Mouse (Mus musculus): ENCODE data around the gene Wipf1. TPM values are rescaled to one million over a fixed set of nuclear protein-coding genes. Genes with fewer than 3 reads are reported as not detected.

The Wipf1 gene
- polyA plus RNA-seq, 1 experiment from 2014 or later, result 3.7 TPM

- Histone ChIP-seq H3K36me3 (0 out of 2 replicates have a peak, but pooled peaks cover 3% of the 10 kb centered on the region), H3K9me3 (no peaks in the 10 kb centered on the region), H3K4me3 (peak within 1 kb of the TSS; percentile 74), H3K27me3 (no peaks in the 10 kb centered on the region), H3K4me2 (peak within 1 kb of the TSS; percentile 93), H3K9ac (peak within 1 kb of the TSS; percentile 82), H3K4me1 (replicated peaks) (peaks cover 9% of the 10 kb centered on the region), H3K27ac (replicated peaks) (peak within 1 kb of the TSS; percentile 80)
- 1% methylated on average over 44 of the region's 44 CpGs for WGBS
- peak; percentile 98 for ATAC-seq (ENCODE audit: low read depth)
Measured at GRCm38 (mm10) chr2:73386356-73387046, 143.0 kb downstream of the Wipf1 start, which contains the start of gene Gpr155. TSS of gene Gpr155 (minus strand) at chr2:73386572.

GRCm38 (mm10) chr2:73385641-73386355 is 143.7 kb downstream of the Wipf1 start:
- H3K27ac ChIP-seq (replicated peaks), result peak overlapping the region; percentile 80
- H3K4me1 ChIP-seq (replicated peaks), result peaks cover 9% of the 10 kb centered on the region
- no peaks in the 10 kb centered on the region for H3K9me3 ChIP-seq
- H3K9ac ChIP-seq, result peak overlapping the region; percentile 82
- peak overlapping the region; percentile 93 for H3K4me2 ChIP-seq
- WGBS, result 2% methylated on average over 29 of the region's 29 CpGs
- 0 out of 2 replicates have a peak, but pooled peaks cover 3% of the 10 kb centered on the region for H3K36me3 ChIP-seq
- ATAC-seq (ENCODE audit: low read depth), result no peak; the same call in 1 of the 2 replicates
- no peaks in the 10 kb centered on the region for H3K27me3 ChIP-seq
- H3K4me3 ChIP-seq, result peak overlapping the region; percentile 74

GRCm38 (mm10) chr2:73385172-73385571 is 144.4 kb downstream of the Wipf1 start:
- ATAC-seq (ENCODE audit: low read depth), result no peak
- Histone ChIP-seq H3K4me2 (peak overlapping the region; percentile 93), H3K36me3 (0 out of 2 replicates have a peak, but pooled peaks cover 3% of the 10 kb centered on the region), H3K4me3 (peak overlapping the region; percentile 74), H3K9me3 (no peaks in the 10 kb centered on the region), H3K4me1 (replicated peaks) (peaks cover 9% of the 10 kb centered on the region), H3K27me3 (no peaks in the 10 kb centered on the region), H3K27ac (replicated peaks) (no peak overlapping the region), H3K9ac (no peak overlapping the region)
- WGBS, result 89% methylated on average over 4 of the region's 4 CpGs

- H3K36me3 ChIP-seq, result 0 out of 2 replicates have a peak, but pooled peaks cover 3% of the 10 kb centered on the region
- 88% methylated on average over 9 of the region's 9 CpGs for WGBS
- no peaks in the 10 kb centered on the region for H3K27me3 ChIP-seq
- peaks cover 19% of the 10 kb centered on the region for H3K4me1 ChIP-seq (replicated peaks)
- no peak overlapping the region for H3K27ac ChIP-seq (replicated peaks)
- H3K9ac ChIP-seq, result no peak overlapping the region
- ATAC-seq (ENCODE audit: low read depth), result no peak
- no peak overlapping the region for H3K4me3 ChIP-seq
- no peaks in the 10 kb centered on the region for H3K9me3 ChIP-seq
- H3K4me2 ChIP-seq, result no peak overlapping the region
Measured at GRCm38 (mm10) chr2:73380298-73380975, 149.1 kb downstream of the Wipf1 start.

- Histone ChIP-seq H3K9me3 (no peaks in the 10 kb centered on the region), H3K36me3 (0 out of 2 replicates have a peak, but pooled peaks cover 3% of the 10 kb centered on the region), H3K4me2 (no peak overlapping the region), H3K27me3 (no peaks in the 10 kb centered on the region), H3K4me1 (replicated peaks) (peaks cover 17% of the 10 kb centered on the region), H3K9ac (peak overlapping the region; percentile 53; the same call in 1 of the 2 replicates), H3K4me3 (no peak overlapping the region), H3K27ac (replicated peaks) (peak overlapping the region; percentile 33; the same call in 1 of the 2 replicates)
- 71% methylated on average over 5 of the region's 5 CpGs for WGBS
- ATAC-seq (ENCODE audit: low read depth), result no peak
Measured at GRCm38 (mm10) chr2:73379656-73380055, 149.9 kb downstream of the Wipf1 start.

Other genes with a start within 250 kb of the Wipf1 start
- 9.0 and 10.2 TPM in 2 replicates for gene Scrn3, start 217.1 kb downstream of the Wipf1 start, polyA plus RNA-seq (2015; fragmentation: Nextera tagmentation; extraction: Ambion mirVana)
- 29.2 and 30.4 TPM in 2 replicates for gene Cir1, start 217.0 kb downstream of the Wipf1 start, polyA plus RNA-seq (2015; fragmentation: Nextera tagmentation; extraction: Ambion mirVana)
- gene Gpr155, start 143.2 kb downstream of the Wipf1 start, polyA plus RNA-seq (2015; fragmentation: Nextera tagmentation; extraction: Ambion mirVana), result 14.8 and 16.0 TPM in 2 replicates
- gene Chrna1, start 50.6 kb upstream of the Wipf1 start, polyA plus RNA-seq (2015; fragmentation: Nextera tagmentation; extraction: Ambion mirVana), result 0.52 and 1.7 TPM in 2 replicates
- 114 and 122 TPM in 2 replicates for gene Chn1, start 245.6 kb upstream of the Wipf1 start, polyA plus RNA-seq (2015; fragmentation: Nextera tagmentation; extraction: Ambion mirVana)